Comparison of ENCODE assay signal across 25 mouse cellular contexts in genomic region chr1:28602383-28602782, GRCm38 (mm10).
"Had no signal": no experiment of that assay in that cellular context is flagged by ENCODE, and none has a peak within 500 bp of the region (broad histone marks: within the 10 kb centered on the region; RNA-seq: fewer than 3 reads in every experiment).

No protein-coding gene starts in this region.

- H3K4me2 ChIP-seq: heart, embryonic 12.5 days; hindbrain, embryonic 12.5 days; hindbrain, embryonic 14.5 days; intestine, embryonic 15.5 days; limb, embryonic 12.5 days had no signal

- H3K4me3 ChIP-seq: gastrocnemius, adult 2 months; heart, embryonic 10.5 days; heart, embryonic 12.5 days; hindbrain, embryonic 10.5 days; hindbrain, embryonic 12.5 days; intestine, embryonic 15.5 days; layer of hippocampus, adult 2 months; left cerebral cortex, adult 2 months; limb, embryonic 10.5 days; limb, embryonic 12.5 days had no signal

- H3K36me3 ChIP-seq: heart, embryonic 10.5 days; heart, embryonic 12.5 days; hindbrain, embryonic 10.5 days; hindbrain, embryonic 12.5 days; intestine, embryonic 15.5 days; limb, embryonic 10.5 days; limb, embryonic 12.5 days had no signal

- H3K4me1 ChIP-seq: heart, embryonic 10.5 days; heart, embryonic 12.5 days; hindbrain, embryonic 10.5 days; hindbrain, embryonic 12.5 days; intestine, embryonic 15.5 days; limb, embryonic 10.5 days; limb, embryonic 12.5 days had no signal

- H3K27me3 ChIP-seq: heart, embryonic 12.5 days; hindbrain, embryonic 12.5 days; intestine, embryonic 15.5 days; limb, embryonic 12.5 days had no signal

- DNase-seq: gastrocnemius, adult 2 months; gastrocnemius, postnatal 10 days; gastrocnemius, postnatal 25 days; heart, adult 18-20 months; heart, postnatal 10 days; heart, postnatal 4 days; kidney, adult 18-20 months; kidney, adult 8-10 months; kidney, postnatal 10 days; kidney, postnatal 25 days; kidney, postnatal 4 days; liver had no signal

- H3K27ac ChIP-seq: gastrocnemius, adult 2 months; heart, embryonic 10.5 days; hindbrain, embryonic 10.5 days; hindbrain, embryonic 12.5 days; hindbrain, embryonic 14.5 days; intestine, embryonic 15.5 days; layer of hippocampus, adult 2 months; left cerebral cortex, adult 2 months; limb, embryonic 10.5 days; limb, embryonic 12.5 days had no signal

- H3K9me3 ChIP-seq: heart, embryonic 10.5 days; heart, embryonic 12.5 days; hindbrain, embryonic 10.5 days; hindbrain, embryonic 12.5 days; intestine, embryonic 15.5 days; limb, embryonic 10.5 days; limb, embryonic 12.5 days had no signal

- ATAC-seq: hindbrain, embryonic 16.5 days; inflammation-experienced regulatory T-cells, adult 6 months; intestine, embryonic 15.5 days; intestine, postnatal 0 days had no signal

- H3K9ac ChIP-seq: heart, embryonic 12.5 days; hindbrain, embryonic 12.5 days; hindbrain, embryonic 14.5 days; intestine, embryonic 15.5 days; limb, embryonic 12.5 days had no signal
